Mouse (Mus musculus) bone marrow macrophage, adult 2 months (primary cell): ENCODE measurements around the gene Slc22a23.

Source experiments
- CTCF ChIP-seq: IDR thresholded peaks from 2 replicates; pipeline ENCODE4 v1.5.1; 2012; ENCODE audit warnings: low read depth, mild to moderate bottlenecking, low read length, moderate library complexity
- POLR2A ChIP-seq: IDR thresholded peaks from 2 replicates; pipeline ENCODE4 v1.6.1; 2012; ENCODE audit warnings: mild to moderate bottlenecking, low read depth, low read length, borderline replicate concordance

- TF ChIP-seq CTCF (no peak), POLR2A (no peak)
Observed at GRCm38 (mm10) chr13:34185371-34185770, 159.6 kb downstream of the Slc22a23 start.
